Mouse (Mus musculus): ENCODE measurements around the gene Metrn.
A peak's percentile ranks its signal among the peaks of the same experiment; 100 is the strongest.

Gene Metrn

GRCm38 (mm10) chr17:25775318-25776062 lies 21.4 kb downstream of the Metrn start:
- DNase-seq (ENCODE audit: low read depth, low spot score) = no peak

DNA sequence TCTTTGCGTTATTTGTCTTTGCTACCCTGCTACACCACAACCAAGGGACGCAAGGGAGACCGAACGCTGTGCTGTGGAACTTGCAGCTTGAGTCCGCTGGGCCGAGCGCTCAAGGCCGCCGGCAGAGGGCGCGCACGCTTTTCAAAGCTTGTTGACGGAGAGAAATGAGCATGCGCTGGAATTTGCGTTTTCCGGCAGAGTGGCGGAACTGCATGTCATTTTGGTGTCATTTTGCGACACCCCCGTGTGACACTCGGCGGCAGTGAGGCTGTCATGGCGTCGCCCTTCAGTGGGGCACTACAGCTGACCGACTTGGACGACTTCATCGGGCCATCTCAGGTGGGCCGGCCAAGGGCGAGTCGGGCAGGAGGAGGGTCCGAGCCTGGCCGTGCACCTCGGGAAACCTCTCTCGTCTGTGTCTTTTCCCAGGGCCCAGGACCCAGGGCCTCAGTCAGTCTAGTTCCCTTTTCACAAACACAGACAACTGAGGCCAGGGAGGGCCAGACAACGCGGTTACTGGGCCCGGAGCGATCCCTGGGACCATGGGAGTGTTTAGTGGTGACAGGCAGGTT lies 23.3 kb downstream of the Metrn start, which contains the start of gene Narfl:
Gene Narfl (plus strand): TSS at position 228 of the 572 bp plus-strand sequence.
- DNase-seq (ENCODE audit: low read depth, low spot score) = peak; percentile 99

DNA sequence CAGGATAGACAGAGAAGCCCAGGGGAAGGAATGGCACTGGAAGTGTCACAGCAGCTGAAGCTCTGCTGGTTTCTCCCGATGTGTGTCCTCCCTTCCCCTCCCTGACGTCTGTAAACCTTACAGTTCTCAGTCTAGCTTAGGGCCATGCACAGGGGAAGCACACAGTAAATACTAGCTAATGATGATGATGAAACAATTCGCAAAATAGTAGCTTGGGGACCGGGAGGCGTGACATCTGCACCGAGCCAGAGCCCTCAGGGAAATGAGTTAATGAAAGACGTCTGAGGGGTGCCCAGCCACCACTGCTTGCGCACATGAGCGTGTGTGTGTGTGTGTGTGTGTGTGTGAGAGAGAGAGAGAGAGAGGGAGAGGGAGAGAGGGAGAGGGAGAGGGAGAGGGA lies 27.6 kb downstream of the Metrn start:
- DNase-seq (ENCODE audit: low read depth, low spot score) = no peak

DNA sequence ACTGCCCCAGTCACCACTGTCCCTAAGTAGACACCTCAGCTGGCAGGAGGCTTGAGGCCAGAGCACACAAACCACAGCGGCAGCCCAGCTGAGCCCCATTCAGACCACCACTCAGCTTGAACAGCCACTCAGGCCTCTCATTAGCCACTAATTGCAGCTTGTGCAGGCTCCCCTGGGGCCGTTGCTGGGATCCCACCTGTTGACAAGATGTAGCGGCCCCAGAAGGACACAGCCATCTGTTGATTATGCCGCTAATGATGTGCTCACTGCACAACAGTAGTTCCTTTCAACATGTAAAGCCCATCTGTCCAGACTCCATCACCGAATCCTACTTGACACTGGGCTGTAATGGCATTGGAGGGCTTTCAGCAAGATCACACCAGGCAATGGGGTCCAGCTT lies 31.1 kb downstream of the Metrn start:
- DNase-seq (ENCODE audit: low read depth, low spot score) = no peak

DNA sequence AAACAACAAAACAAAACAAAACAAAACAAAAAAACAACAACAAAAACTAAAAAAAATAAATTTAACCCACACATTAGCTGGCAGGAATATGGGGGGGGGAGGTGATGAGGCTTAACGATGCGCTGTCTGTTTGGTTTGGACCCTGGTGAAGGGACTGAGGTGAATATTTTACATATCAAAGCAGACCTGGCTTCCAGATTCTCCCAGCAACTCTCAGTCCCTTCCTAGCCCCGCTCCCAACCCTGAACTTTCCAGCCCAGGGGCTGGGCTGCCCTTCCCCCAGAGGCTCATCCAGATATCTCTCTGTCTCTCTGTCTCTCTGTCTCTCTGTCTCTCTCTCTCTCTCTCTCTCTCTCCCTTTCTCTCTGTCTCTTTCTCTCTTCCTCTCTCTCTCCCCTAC lies 34.3 kb downstream of the Metrn start:
- DNase-seq (ENCODE audit: low read depth, low spot score) = no peak

GRCm38 (mm10) chr17:25761561-25761970 lies 35.4 kb downstream of the Metrn start:
- DNase-seq (ENCODE audit: low read depth, low spot score) = no peak

DNA sequence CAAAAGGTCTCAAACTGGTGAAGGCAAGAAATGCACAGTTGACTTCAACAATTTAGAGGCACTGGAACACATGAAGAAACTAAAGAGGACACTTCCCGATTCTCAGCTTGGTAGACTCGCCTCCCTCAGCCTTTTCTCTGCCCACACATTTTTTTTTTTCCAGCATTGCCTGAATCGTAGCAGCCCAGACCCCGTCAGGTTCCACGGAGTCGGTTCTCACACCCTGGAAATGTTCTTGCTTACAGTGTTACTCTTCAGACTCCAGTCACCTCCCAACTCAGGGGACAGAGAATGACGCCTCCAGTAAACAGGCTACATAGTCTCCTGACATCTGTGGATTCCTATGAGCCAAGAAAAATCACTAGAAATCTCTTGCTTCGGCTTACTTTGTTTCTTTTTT lies 36.8 kb downstream of the Metrn start:
- DNase-seq (ENCODE audit: low read depth, low spot score) = no peak

DNA sequence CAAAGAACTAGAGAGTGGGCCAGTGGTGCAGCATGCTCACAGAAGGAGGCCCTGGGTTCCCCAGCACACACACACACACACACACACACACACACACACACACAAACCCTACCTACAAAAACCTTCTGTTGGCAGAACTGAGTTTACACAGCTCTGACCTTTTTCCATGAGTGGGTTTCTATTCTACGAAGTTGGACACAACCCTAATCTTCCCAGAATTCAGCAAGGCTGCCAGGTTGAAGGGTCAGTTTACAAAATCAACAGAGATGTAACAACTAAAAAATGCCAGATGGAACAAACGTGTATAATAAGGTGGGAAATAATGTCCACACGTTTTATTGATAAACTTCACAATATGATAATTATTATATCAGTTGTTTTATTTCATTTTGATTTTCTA lies 39.2 kb downstream of the Metrn start:
- DNase-seq (ENCODE audit: low read depth, low spot score) = no peak

DNA sequence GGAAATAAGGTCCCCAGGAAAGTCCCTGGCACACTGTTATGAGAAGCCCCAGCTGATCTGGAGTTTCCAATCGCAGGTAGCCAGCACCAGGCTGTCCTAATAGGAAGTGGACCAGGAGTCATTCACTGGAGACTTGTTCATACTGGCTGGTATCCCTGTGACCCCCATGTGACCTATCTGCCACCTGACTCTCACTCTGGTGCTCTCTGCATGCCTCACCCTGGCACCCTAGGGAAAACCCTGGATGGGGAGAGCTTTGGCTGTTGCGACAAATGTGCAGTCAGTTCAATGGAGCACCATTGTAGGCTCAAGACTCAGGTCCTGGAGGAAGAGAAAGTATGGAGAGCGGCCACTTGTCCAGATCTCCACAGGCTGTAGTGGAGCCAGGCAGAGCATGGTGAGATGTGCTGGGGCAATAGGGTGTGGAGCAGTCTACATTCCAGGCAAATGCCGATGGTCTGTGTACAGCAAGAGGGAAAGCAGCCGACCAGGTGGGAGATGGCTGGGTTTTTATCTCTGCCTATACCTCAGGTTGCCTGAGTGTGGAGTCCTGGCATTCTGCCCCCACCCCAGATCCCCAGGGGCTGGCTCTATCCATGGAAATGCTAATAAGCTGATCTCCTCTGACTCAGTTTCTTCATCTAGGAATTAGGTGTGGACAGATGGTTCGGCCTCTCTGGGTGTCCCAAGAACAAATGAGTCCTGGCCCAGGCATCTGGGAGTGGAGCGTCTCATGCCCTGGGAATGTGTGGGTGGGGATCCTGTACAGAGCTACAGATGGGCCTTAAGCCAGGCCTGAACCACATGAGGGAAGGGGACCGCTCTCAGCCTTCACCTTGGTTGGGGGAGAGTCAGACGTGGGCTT lies 40.3 kb downstream of the Metrn start:
- no peak for DNase-seq (ENCODE audit: low read depth, low spot score)

GRCm38 (mm10) chr17:25755627-25756377 lies 41.1 kb downstream of the Metrn start:
- DNase-seq (ENCODE audit: low read depth, low spot score) = no peak

GRCm38 (mm10) chr17:25755086-25755485 lies 41.9 kb downstream of the Metrn start:
- DNase-seq (ENCODE audit: low read depth, low spot score) = no peak

GRCm38 (mm10) chr17:25754241-25754640 lies 42.7 kb downstream of the Metrn start, which contains the start of gene Msln:
Gene Msln, minus strand, starts transcription at chr17:25754378.
- DNase-seq (ENCODE audit: low read depth, low spot score) = no peak

DNA sequence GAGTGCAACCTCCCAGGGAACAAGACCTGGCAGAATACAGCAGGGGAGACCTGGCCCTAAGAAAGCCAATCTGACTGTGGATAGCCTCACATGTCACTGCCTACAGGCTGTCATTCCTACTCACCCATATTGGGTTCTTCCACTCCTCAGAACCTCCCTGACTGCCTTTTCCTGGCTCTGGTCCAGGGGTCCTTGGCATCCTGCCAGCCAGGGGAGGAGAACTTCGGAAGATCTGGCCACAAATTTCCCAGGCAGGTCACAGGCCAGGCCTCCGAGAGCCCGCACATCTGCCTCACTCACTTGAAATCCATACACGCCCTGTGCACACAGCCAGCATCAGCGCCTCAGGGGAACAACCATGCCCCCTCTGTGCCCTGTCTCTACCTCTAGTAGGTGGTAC lies 45.5 kb downstream of the Metrn start:
- DNase-seq (ENCODE audit: low read depth, low spot score) = no peak

DNA sequence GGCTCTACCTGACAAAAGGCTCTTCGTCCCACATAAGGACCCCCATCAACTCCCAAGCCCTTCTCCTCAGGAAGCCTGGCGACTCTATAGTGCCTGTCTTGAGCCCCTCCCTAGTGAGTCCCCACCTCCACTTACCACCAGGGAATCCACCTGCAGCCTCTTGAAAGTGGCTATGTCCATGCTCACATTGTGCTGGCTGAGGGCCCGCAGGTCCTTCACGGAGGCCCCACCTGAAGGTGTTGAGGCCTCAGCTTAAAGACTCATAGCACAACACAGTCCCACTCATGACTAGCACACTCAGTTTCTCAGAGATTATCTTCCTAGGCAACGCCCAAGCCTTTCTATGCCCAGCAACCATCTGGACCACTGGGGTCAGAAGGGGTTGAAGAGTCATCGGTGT lies 47.6 kb downstream of the Metrn start:
- DNase-seq (ENCODE audit: low read depth, low spot score) = no peak

DNA sequence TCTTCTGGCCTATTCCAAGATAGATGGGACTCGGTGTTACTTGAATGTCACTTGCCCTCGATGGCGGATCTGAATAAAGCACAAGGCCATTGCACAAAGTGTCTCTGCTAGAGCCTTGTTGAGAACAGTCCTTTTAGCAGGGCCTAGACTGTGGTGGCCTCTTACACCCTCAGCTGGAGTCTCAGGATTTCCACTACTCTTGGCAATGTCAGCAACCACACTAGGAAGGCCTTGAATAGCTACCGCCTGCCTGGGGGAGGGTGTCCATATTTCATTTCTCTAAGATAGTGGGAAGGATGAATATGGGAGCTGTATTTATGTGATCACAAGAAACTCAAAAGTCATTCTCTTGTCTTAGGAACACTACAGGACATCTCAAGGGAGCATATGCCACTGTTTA lies 48.7 kb downstream of the Metrn start:
- DNase-seq (ENCODE audit: low read depth, low spot score) = no peak

DNA sequence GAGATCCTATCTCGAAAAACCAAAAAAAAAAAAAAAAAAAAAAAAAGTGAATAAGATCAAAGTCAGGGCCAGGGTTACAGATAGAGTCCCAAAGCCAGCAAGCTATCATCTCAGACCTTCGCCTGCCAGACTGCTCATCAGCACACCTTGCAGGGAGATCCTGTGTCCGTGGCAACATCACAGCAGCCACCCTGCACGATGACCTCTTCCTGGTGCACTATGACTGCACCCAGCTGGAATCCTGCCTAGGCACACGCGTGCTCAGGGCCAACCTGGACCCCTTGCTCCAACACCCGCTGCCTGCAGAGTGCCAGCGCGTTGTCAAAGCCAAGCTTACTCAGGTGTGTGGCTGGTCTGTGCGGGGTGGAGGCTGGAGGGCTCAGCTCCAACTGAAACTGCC lies 52.6 kb downstream of the Metrn start:
- DNase-seq (ENCODE audit: low read depth, low spot score) = no peak

GRCm38 (mm10) chr17:25743831-25744230 lies 53.1 kb downstream of the Metrn start:
- no peak for DNase-seq (ENCODE audit: low read depth, low spot score)
